Mouse (Mus musculus) embryonic facial prominence, embryonic 14.5 days (tissue): ENCODE data around the gene Ptafr. TPM values are rescaled to one million over a fixed set of nuclear protein-coding genes. Genes with fewer than 3 reads are reported as not detected.
"Not testable (repeated sequence)": the region's sequence is repeated elsewhere in the genome, so short reads cannot be mapped to it uniquely, and the experiment has no call there.

Experiments
- ATAC-seq: fragments of 200-750 bp; cut with Nextera tagmentation; 2 replicates; pipeline ENCODE4 v1.8.0; 2017; ENCODE audit warnings: low read depth, moderate number of reproducible peaks, moderate TSS enrichment
- DNase-seq: peaks from one replicate; pipeline ENCODE4 v3.0.0-alpha.2; 2015; ENCODE audit warnings: low spot score
- H3K27ac ChIP-seq: fragments of 300-500 bp; sonication (generic); replicated peaks from 2 replicates; pipeline ENCODE4 v1.5.1; 2014; ENCODE audit warnings: low read depth, mild to moderate bottlenecking, low read length, moderate library complexity
- H3K27me3 ChIP-seq: fragments of 300-500 bp; sonication (generic); replicated peaks from 2 replicates; pipeline ENCODE4 v1.6.1; 2014; ENCODE audit warnings: low read length; ENCODE audit not compliant: control insufficient read depth, insufficient read depth
- H3K36me3 ChIP-seq: fragments of 300-500 bp; sonication (generic); 2 replicates; pipeline ENCODE4 v1.6.1; 2014; ENCODE audit warnings: low read length, mixed read lengths; ENCODE audit not compliant: control insufficient read depth, insufficient read depth
- H3K4me1 ChIP-seq: fragments of 300-500 bp; sonication (generic); 2 replicates; pipeline ENCODE4 v1.6.1; 2014; ENCODE audit warnings: antibody characterized with exemption, low read length; ENCODE audit not compliant: control insufficient read depth, insufficient read depth
- H3K4me2 ChIP-seq: fragments of 300-500 bp; sonication (generic); 2 replicates; pipeline ENCODE4 v1.6.1; 2014; ENCODE audit warnings: low read depth, mild to moderate bottlenecking, low read length, moderate library complexity, mixed read lengths
- H3K4me3 ChIP-seq: fragments of 300-500 bp; sonication (generic); 2 replicates; pipeline ENCODE4 v1.5.1; 2014; ENCODE audit warnings: low read depth, mild to moderate bottlenecking, low read length
- H3K9ac ChIP-seq: fragments of 300-500 bp; sonication (generic); 2 replicates; pipeline ENCODE4 v1.6.1; 2014; ENCODE audit warnings: low read depth, mild to moderate bottlenecking, low read length, moderate library complexity, mixed read lengths
- H3K9me3 ChIP-seq: fragments of 300-500 bp; sonication (generic); 2 replicates; pipeline ENCODE4 v1.6.1; 2016; ENCODE audit warnings: low read length; ENCODE audit not compliant: control insufficient read depth
- WGBS: fragments of 180-500 bp; shearing (Covaris S2); extraction: QIAGEN DNeasy Blood & Tissue Kit; methylation state at CpG from one replicate; pipeline ENCODE4 v1.1.7; 2014; 5-methylcytosine and 5-hydroxymethylcytosine counted together
- polyA plus RNA-seq: library from polyadenylated mRNA; unstranded; fragments of >200 nt; fragmentation: Nextera tagmentation; extraction: Ambion mirVana; gene quantifications from 2 replicates; pipeline ENCODE4 v1.2.1, GENCODE M21; 2014

Ptafr gene
- polyA plus RNA-seq, 1 experiment from 2014 or later, result 0.58 TPM

DNA sequence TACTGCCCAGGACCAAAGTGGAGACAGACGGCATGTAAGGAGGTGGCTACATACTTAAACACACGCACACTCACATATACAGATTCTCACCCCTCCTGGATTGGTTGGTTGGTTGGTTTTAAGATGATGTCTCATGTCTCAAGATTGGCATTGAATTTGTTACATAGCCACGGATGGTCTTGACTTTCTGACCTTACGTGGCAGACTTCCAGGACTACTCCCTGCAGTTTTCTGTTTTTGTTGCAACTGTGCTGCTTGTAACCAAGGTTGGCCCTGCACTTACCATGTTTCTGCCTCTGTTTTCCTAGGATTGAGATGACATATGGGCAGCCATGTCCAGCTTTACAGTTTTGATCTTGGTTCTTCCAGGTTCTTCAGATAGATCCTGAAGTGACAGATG is 22.5 kb upstream of the Ptafr start:
- Histone ChIP-seq H3K4me3 (no peak overlapping the region), H3K9ac (no peak overlapping the region), H3K27me3 (no peaks in the 10 kb centered on the region), H3K4me2 (no peak overlapping the region), H3K27ac (no peak overlapping the region), H3K9me3 (no peaks in the 10 kb centered on the region), H3K4me1 (peaks cover 7% of the 10 kb centered on the region), H3K36me3 (peaks cover 75% of the 10 kb centered on the region)
- WGBS, result 85% methylated on average over 4 of the region's 4 CpGs
- no peak for DNase-seq
- no peak for ATAC-seq

DNA sequence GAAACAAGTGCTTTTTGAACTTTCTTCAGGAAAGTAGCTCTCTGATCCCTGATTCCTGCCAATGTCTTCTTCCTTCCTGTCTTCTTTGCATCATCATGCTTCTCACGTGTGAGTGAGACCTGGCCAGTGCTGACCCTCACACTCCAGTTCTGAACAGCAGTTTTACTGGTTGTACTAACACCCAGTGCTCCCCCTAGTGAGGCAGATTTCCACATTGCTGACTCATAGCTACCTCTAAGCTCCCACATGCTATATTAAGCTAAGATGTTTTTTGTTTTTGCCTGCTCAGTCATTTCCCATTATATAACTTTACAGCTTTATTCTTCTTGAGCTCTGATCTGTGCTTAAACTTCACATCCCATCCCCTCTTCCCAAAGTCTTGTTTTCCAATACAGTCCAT is 21.1 kb upstream of the Ptafr start:
- Histone ChIP-seq H3K9ac (no peak overlapping the region), H3K4me3 (no peak overlapping the region), H3K4me1 (no peaks in the 10 kb centered on the region), H3K9me3 (no peaks in the 10 kb centered on the region), H3K27ac (no peak overlapping the region), H3K4me2 (no peak overlapping the region), H3K36me3 (peaks cover 86% of the 10 kb centered on the region), H3K27me3 (no peaks in the 10 kb centered on the region)
- ATAC-seq (no peak), DNase-seq (no peak)
- WGBS, result 65% methylated on average over 1 of the region's 1 CpGs

DNA sequence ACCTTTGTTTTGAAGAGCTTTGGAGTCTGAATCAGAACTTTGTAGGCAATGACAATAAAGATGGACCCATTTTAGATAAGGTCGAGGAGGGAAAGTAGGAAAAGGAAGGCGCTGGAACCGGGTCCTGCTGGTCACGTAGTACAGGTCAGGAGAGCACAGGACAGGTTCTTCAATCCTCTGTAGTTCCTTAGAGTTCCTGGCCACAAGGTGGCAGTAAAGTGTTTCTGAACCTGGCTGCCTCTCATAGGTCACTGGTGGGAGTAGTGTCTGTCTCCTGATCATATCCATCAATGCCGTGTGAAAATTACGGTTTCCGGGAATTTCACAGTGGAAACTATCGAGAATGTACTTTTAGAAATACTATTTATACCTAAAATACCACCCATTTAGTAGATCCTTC is 18.0 kb upstream of the Ptafr start:
- peak; percentile 62; the same call in 1 of the 2 replicates for ATAC-seq
- Histone ChIP-seq H3K9me3 (no peaks in the 10 kb centered on the region), H3K36me3 (peaks cover 90% of the 10 kb centered on the region)

DNA sequence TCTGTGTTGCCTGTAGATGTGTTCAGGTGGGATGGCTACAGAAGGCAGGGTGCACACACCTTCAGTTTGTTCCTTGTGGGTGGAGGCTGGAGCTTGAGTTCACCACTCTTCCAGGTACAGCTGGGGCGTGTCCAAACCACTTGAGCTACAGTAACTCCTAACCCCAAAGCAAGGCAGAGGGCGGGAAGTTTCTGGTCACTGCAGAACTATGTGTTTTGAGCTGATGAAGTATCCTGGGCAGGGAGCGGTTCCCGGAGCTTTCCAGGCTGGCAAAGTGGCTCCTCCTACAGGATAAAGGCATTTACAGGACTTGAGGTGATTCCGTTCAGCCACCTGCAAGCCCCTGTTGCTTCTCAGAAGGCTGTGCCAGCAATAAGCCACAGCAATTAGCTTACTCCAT is 9.6 kb upstream of the Ptafr start:
- Histone ChIP-seq H3K4me3 (no peak overlapping the region), H3K9me3 (no peaks in the 10 kb centered on the region), H3K4me2 (no peak overlapping the region), H3K9ac (no peak overlapping the region), H3K27me3 (no peaks in the 10 kb centered on the region), H3K36me3 (peaks cover 50% of the 10 kb centered on the region), H3K27ac (no peak overlapping the region), H3K4me1 (no peaks in the 10 kb centered on the region)
- WGBS, result 67% methylated on average over 5 of the region's 5 CpGs
- ATAC-seq (no peak), DNase-seq (no peak)

More for the DNA sequence above, 18.0 kb upstream of the Ptafr start:
- no peak overlapping the region for H3K9ac ChIP-seq
- WGBS, result 39% methylated on average over 8 of the region's 8 CpGs
- no peaks in the 10 kb centered on the region for H3K4me1 ChIP-seq
- H3K27ac ChIP-seq, result no peak overlapping the region
- no peak overlapping the region for H3K4me3 ChIP-seq
- no peaks in the 10 kb centered on the region for H3K27me3 ChIP-seq
- no peak overlapping the region for H3K4me2 ChIP-seq
- peak; percentile 63 for DNase-seq

DNA sequence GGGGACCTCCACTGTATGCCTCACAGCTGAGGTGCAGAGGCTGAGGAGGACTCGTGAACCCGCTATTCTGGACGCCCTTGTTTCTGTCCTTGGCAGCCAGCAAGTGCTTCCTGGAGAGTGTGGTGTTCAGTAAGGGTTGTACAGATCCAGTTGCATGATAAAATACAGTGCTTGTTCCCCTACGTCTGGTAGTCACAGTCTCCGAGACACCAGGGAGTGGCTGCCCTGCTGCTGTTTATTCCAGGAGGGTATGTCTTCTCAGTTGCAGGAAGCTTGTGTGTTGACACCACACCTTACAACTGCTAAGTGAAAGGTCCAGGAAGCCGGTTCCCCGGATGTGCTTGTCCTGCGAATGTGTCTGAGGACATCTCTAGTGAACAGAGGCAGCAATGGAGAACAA is 9.2 kb upstream of the Ptafr start:
- no peaks in the 10 kb centered on the region for H3K9me3 ChIP-seq
- no peaks in the 10 kb centered on the region for H3K4me1 ChIP-seq
- WGBS, result 79% methylated on average over 8 of the region's 8 CpGs
- H3K36me3 ChIP-seq, result peaks cover 45% of the 10 kb centered on the region
- no peak overlapping the region for H3K4me3 ChIP-seq
- DNase-seq (no peak), ATAC-seq (no peak)
- H3K27me3 ChIP-seq, result no peaks in the 10 kb centered on the region
- H3K27ac ChIP-seq, result no peak overlapping the region
- no peak overlapping the region for H3K9ac ChIP-seq
- no peak overlapping the region for H3K4me2 ChIP-seq

DNA sequence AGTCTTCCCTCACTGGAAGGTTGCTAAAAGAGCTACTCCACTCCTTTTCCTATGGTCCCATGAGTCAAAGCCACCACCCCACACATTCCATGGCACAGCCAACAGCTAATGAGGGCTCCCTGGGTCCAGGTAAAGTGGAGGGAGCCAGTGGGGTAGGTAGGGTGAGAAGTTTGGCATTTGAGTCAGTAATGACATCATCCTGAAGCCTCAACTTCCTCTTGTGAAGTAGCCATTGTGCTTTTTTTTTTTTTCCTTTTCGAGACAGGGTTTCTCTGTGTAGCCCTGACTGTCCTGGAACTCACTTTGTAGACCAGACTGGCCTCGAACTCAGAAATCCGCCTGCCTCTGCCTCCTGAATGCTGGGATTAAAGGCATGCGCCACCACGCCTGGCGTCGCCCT is 8.3 kb upstream of the Ptafr start:
- H3K9ac ChIP-seq, H3K4me1 ChIP-seq, H3K27ac ChIP-seq, H3K4me2 ChIP-seq, H3K4me3 ChIP-seq, H3K9me3 ChIP-seq, H3K27me3 ChIP-seq, DNase-seq, ATAC-seq: not testable (repeated sequence)
- peaks cover 36% of the 10 kb centered on the region for H3K36me3 ChIP-seq
- 87% methylated on average over 7 of the region's 7 CpGs for WGBS

DNA sequence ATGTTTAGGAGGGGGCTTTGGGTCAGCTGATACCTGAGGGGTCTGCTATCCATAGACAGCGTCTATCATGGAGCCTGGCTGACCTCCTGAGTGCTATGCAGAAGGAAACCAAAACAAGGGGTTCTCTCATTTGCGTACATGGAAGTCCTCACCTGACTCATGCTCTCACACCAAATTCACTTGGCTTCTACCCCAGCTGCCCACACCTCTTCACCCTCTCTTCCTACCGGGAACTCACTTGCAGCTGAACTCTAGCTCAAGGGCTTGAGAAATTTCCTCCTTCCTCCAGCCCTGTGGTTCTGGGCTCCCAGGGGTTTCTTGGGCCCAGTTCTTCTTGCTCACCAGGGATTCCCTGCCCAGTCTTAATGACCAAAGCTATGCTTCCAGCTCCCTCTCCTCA is 606 bp upstream of the Ptafr start:
- no peak for ATAC-seq
- Histone ChIP-seq H3K4me3 (no peak overlapping the region), H3K9me3 (no peaks in the 10 kb centered on the region), H3K36me3 (no peaks in the 10 kb centered on the region), H3K27ac (no peak overlapping the region), H3K4me1 (no peaks in the 10 kb centered on the region), H3K27me3 (no peaks in the 10 kb centered on the region), H3K4me2 (no peak overlapping the region), H3K9ac (0 out of 2 replicates have a peak overlapping the region, but pooled peaks have one; percentile 30)
- WGBS, result 74% methylated on average over 3 of the region's 3 CpGs
- no peak for DNase-seq

DNA sequence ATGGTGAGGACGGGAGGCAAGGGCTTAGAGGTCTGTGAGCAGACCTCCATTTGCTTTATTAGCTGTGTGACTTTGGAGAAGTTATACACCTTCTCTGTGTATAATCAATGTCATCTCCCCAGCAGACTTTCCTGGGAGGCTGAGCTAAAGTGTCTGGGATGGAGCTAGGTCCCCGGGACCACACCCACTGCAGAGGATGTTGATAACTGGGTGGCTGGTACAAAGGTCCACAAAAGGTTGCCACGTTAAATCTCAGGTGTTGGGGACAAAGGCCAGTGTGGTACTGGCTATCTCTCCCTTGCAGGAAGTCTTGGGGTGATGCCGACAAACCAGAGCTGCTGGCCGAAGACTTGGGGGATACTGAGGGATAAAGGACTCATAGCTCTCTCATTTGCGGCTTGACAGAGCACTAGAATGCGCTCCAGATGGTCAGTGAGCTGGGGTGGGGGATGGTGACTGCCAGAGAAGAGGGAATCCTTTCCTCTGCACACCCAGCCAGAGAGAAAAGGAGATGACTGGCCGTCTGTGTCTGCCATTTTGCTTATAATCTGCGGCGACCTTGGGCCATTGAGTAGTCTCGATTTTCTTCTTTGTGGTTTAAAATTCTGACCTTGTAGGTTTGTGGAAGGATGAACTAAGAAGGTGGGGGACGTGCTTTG is 1.4 kb downstream of the Ptafr start:
- Histone ChIP-seq H3K4me3 (no peak overlapping the region), H3K9me3 (no peaks in the 10 kb centered on the region), H3K4me2 (no peak overlapping the region), H3K27ac (no peak overlapping the region), H3K4me1 (no peaks in the 10 kb centered on the region), H3K9ac (no peak overlapping the region), H3K27me3 (no peaks in the 10 kb centered on the region), H3K36me3 (no peaks in the 10 kb centered on the region)
- DNase-seq (no peak), ATAC-seq (no peak)
- 71% methylated on average over 12 of the region's 12 CpGs for WGBS

DNA sequence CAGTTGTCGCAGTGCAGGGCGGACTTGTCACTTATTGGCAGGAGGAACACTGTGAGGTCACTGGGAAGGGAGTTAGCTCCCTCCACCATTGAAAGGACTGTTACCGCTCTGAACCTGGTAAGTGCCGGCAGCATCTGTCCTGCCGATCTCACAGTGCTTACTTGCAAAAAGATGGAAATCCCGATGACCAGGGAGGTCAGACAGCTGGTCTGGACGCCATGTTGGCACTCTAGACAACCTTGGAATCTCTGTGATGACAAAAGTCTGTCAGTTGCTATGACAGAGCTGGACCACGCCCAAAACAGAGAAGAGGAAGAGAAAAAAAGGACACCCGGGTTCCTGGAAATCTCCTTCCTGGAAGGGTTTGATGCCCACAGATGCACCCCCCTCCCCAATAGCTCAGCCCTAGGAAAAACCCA is 3.5 kb downstream of the Ptafr start:
- DNase-seq, result no peak
- Histone ChIP-seq H3K9me3 (no peaks in the 10 kb centered on the region), H3K4me3 (no peak overlapping the region), H3K9ac (no peak overlapping the region), H3K4me2 (no peak overlapping the region), H3K4me1 (no peaks in the 10 kb centered on the region), H3K36me3 (no peaks in the 10 kb centered on the region), H3K27me3 (no peaks in the 10 kb centered on the region), H3K27ac (no peak overlapping the region)
- 59% methylated on average over 9 of the region's 9 CpGs for WGBS
- ATAC-seq, result no peak
